ENCODE assay signal across 16 mouse cellular contexts in genomic region chr12:4928197-4928596, GRCm38 (mm10).
"Had no signal": no experiment of that assay in that cellular context is flagged by ENCODE, and none has a peak within 500 bp of the region (broad histone marks: within the 10 kb centered on the region; RNA-seq: fewer than 3 reads in every experiment).

No protein-coding gene starts in this region.

- H3K36me3 ChIP-seq: lung, embryonic 15.5 days; midbrain, embryonic 13.5 days; midbrain, embryonic 15.5 days; neural tube, embryonic 12.5 days; stomach, embryonic 15.5 days had no signal

- H3K4me1 ChIP-seq: midbrain, embryonic 13.5 days; midbrain, embryonic 15.5 days; neural tube, embryonic 12.5 days; stomach, embryonic 15.5 days had no signal

- H3K27ac ChIP-seq: liver, embryonic 14.5 days; lung, embryonic 15.5 days; macrophage; midbrain, embryonic 13.5 days; midbrain, embryonic 15.5 days; neural tube, embryonic 12.5 days; stomach, embryonic 15.5 days; stomach, postnatal 0 days had no signal

- H3K9ac ChIP-seq: liver, embryonic 14.5 days; lung, embryonic 15.5 days; midbrain, embryonic 13.5 days; midbrain, embryonic 15.5 days; neural tube, embryonic 12.5 days; stomach, embryonic 15.5 days had no signal

- H3K4me3 ChIP-seq: lung, embryonic 15.5 days; megakaryocyte, embryonic 14.5 days; midbrain, embryonic 13.5 days; midbrain, embryonic 15.5 days; neural tube, embryonic 12.5 days; stomach, embryonic 15.5 days had no signal

- H3K27me3 ChIP-seq: lung, embryonic 15.5 days; megakaryocyte, embryonic 14.5 days; midbrain, embryonic 13.5 days; midbrain, embryonic 15.5 days; neural tube, embryonic 12.5 days; stomach, embryonic 15.5 days had no signal

- H3K9me3 ChIP-seq: lung, embryonic 15.5 days; megakaryocyte, embryonic 14.5 days; midbrain, embryonic 13.5 days; midbrain, embryonic 15.5 days; neural tube, embryonic 12.5 days; stomach, embryonic 15.5 days had no signal

- DNase-seq: liver; right cerebral cortex, postnatal 14 days; thymus, adult 2 months; thymus, postnatal 25 days; thymus, postnatal 4 days had no signal

- ATAC-seq: midbrain, embryonic 13.5 days; midbrain, embryonic 15.5 days had no signal

- H3K4me2 ChIP-seq: liver, embryonic 11.5 days; lung, embryonic 15.5 days; midbrain, embryonic 11.5 days; midbrain, embryonic 13.5 days; midbrain, embryonic 15.5 days; neural tube, embryonic 12.5 days; stomach, embryonic 15.5 days had no signal
